Mouse (Mus musculus) midbrain, embryonic 16.5 days (tissue): Measurements from ENCODE around the gene Zfp207. TPM values are rescaled to one million over a fixed set of nuclear protein-coding genes. Genes with fewer than 3 reads are reported as not detected.
"Not testable (repeated sequence)": the region's sequence is repeated elsewhere in the genome, so short reads cannot be mapped to it uniquely, and the experiment has no call there.

Source experiments
- ATAC-seq: fragments of 200-750 bp; cut with Nextera tagmentation; 2 replicates; pipeline ENCODE4 v1.8.0; 2017; ENCODE audit warnings: moderate TSS enrichment
- H3K27ac ChIP-seq: fragments of 300-500 bp; sonication (generic); 2 replicates; pipeline ENCODE4 v1.5.1; 2014; ENCODE audit warnings: mild to moderate bottlenecking, low read length, mixed read lengths
- H3K27me3 ChIP-seq: fragments of 300-500 bp; sonication (generic); 2 replicates; pipeline ENCODE4 v1.6.1; 2014; ENCODE audit warnings: low read depth, low read length, mixed read lengths; ENCODE audit not compliant: control insufficient read depth, insufficient read depth
- H3K36me3 ChIP-seq: fragments of 300-500 bp; sonication (generic); 2 replicates; pipeline ENCODE4 v1.6.1; 2014; ENCODE audit warnings: mild to moderate bottlenecking, low read length, moderate library complexity, mixed read lengths; ENCODE audit not compliant: control insufficient read depth, insufficient read depth
- H3K4me1 ChIP-seq: fragments of 300-500 bp; sonication (generic); 2 replicates; pipeline ENCODE4 v1.6.1; 2014; ENCODE audit warnings: mild to moderate bottlenecking, low read length, mixed read lengths; ENCODE audit not compliant: control insufficient read depth, insufficient read depth
- H3K4me2 ChIP-seq: fragments of 300-500 bp; sonication (generic); 2 replicates; pipeline ENCODE4 v1.6.1; 2014; ENCODE audit warnings: mild to moderate bottlenecking, low read length, mixed read lengths
- H3K4me3 ChIP-seq: fragments of 300-500 bp; sonication (generic); 2 replicates; pipeline ENCODE4 v1.5.1; 2014; ENCODE audit warnings: low read depth, mild to moderate bottlenecking, low read length, moderate library complexity, mixed read lengths
- H3K9ac ChIP-seq: fragments of 300-500 bp; sonication (generic); 2 replicates; pipeline ENCODE4 v1.6.1; 2014; ENCODE audit warnings: low read depth, low read length, mixed read lengths
- H3K9me3 ChIP-seq: fragments of 300-500 bp; sonication (generic); replicated peaks from 2 replicates; pipeline ENCODE4 v1.6.1; 2014; ENCODE audit warnings: mild to moderate bottlenecking, low read length, mixed read lengths; ENCODE audit not compliant: control insufficient read depth, poor library complexity, severe bottlenecking
- WGBS: fragments of 180-500 bp; shearing (Covaris S2); extraction: QIAGEN DNeasy Blood & Tissue Kit; methylation state at CpG from one replicate; pipeline ENCODE4 v1.1.7; 2014; 5-methylcytosine and 5-hydroxymethylcytosine counted together
- polyA plus RNA-seq: library from polyadenylated mRNA; unstranded; fragments of >200 nt; fragmentation: Nextera tagmentation; extraction: Ambion mirVana; gene quantifications from 2 replicates; pipeline ENCODE4 v1.2.1, GENCODE M21; 2015

Zfp207 gene
- polyA plus RNA-seq, 1 experiment from 2014 or later = 190 TPM

DNA sequence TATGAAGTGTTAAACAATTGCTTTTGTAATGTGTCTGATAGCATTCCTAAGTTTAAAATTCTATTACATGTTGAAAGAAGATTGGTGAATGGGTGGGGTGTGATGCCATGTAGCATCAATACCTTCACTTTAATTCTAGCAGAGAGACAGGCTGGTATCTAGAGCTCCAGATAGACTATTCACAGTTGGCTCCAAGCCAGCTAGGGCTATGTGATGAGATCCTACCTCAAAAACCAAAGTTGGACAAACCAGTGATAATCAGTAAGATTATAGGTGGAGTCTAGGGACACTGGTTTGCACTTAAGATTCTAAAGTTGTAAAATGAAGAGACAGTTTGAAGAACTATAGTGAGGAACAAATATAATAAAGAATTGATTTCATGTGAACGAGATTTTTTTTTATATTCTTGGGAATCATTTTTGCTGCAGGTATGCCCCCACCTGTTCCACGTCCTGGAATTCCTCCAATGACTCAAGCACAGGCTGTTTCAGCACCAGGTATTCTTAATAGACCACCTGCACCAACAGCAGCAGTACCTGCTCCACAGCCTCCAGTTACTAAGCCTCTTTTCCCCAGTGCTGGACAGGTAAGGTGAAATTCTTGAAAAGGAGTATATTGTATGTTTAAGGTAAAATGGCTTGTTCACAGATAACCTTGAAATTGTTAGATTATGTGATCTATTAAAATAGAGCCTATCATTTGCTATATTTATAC, 8.5 kb downstream of the Zfp207 start:
- no peak overlapping the region for H3K27ac ChIP-seq
- H3K9ac ChIP-seq = no peak overlapping the region
- no peak overlapping the region for H3K4me2 ChIP-seq
- H3K4me1 ChIP-seq = peaks cover 8% of the 10 kb centered on the region
- WGBS = 94% methylated on average over 2 of the region's 2 CpGs
- peaks cover 27% of the 10 kb centered on the region for H3K36me3 ChIP-seq
- no peaks in the 10 kb centered on the region for H3K9me3 ChIP-seq
- no peak for ATAC-seq
- H3K4me3 ChIP-seq = no peak overlapping the region
- no peaks in the 10 kb centered on the region for H3K27me3 ChIP-seq

DNA sequence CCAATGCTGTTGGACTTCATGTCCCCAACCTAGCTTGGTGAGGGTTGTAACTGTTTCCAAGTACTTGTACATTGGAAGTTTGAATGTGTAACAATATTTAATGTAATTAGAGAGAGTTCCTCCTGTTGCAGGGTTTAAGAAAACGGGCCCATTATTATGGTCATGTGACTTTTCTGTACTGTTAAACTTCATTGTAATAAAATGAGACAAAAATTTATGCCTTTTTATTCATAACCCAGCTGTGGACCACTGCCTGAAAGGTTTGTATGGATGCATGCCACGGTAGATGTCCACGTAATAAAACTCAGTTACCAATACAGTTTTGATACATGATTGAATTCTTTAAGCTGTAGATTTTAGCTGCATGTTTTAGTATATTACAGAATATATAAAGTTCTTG, 12.9 kb downstream of the Zfp207 start:
- ATAC-seq = no peak
- Histone ChIP-seq H3K4me2 (no peak overlapping the region), H3K9me3 (no peaks in the 10 kb centered on the region), H3K36me3 (peaks cover 30% of the 10 kb centered on the region), H3K4me3 (no peak overlapping the region), H3K27me3 (no peaks in the 10 kb centered on the region), H3K4me1 (no peaks in the 10 kb centered on the region), H3K27ac (no peak overlapping the region), H3K9ac (no peak overlapping the region)
- WGBS = 98% methylated on average over 3 of the region's 3 CpGs

DNA sequence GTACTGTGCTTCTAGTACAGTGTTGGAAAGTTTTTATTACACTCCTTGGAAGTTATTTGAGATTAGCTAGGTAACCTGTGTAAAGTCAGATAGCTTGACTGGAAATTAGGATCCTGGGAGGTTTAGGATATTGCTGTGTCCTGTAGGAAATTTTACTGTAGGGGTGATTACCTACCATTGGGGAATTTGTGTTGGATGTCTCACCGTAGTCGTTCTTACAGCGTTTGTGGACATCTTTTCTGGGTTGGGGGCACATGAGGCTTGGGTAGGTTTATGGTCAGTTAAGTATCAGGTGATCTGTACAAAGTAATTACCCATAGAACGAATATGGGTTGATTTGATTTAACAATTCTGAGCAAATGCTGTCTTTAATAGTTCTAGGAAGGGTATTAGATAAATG, 13.5 kb downstream of the Zfp207 start:
- H3K27me3 ChIP-seq = no peaks in the 10 kb centered on the region
- H3K36me3 ChIP-seq = peaks cover 30% of the 10 kb centered on the region
- no peak overlapping the region for H3K9ac ChIP-seq
- no peak overlapping the region for H3K4me2 ChIP-seq
- no peak for ATAC-seq
- H3K27ac ChIP-seq = no peak overlapping the region
- H3K4me3 ChIP-seq = no peak overlapping the region
- H3K9me3 ChIP-seq = no peaks in the 10 kb centered on the region
- no peaks in the 10 kb centered on the region for H3K4me1 ChIP-seq
- WGBS = 94% methylated on average over 4 of the region's 4 CpGs

DNA sequence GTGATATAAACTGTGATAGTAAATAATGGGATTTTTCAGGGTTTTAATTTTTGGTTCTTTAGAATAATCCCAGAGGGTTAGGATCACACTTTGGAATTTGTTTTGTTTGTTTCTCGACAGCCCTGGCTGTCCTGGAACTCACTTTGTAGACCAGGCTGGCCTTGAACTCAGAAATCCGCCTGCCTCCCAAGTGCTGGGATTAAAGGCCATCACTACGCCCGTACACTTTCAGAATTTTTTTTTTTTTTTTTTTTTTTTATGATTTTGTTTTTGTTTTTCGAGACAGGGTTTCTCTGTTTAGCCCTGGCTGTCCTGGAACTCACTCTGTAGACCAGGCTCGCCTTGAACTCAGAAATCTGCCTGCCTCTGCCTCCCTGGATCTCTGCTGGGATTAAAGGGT, 24.8 kb downstream of the Zfp207 start:
- not testable (repeated sequence) for H3K27ac ChIP-seq, H3K9me3 ChIP-seq, H3K4me3 ChIP-seq, H3K9ac ChIP-seq, ATAC-seq, H3K4me1 ChIP-seq, H3K27me3 ChIP-seq, H3K4me2 ChIP-seq
- 97% methylated on average over 6 of the region's 6 CpGs for WGBS
- H3K36me3 ChIP-seq = peaks cover 26% of the 10 kb centered on the region

DNA sequence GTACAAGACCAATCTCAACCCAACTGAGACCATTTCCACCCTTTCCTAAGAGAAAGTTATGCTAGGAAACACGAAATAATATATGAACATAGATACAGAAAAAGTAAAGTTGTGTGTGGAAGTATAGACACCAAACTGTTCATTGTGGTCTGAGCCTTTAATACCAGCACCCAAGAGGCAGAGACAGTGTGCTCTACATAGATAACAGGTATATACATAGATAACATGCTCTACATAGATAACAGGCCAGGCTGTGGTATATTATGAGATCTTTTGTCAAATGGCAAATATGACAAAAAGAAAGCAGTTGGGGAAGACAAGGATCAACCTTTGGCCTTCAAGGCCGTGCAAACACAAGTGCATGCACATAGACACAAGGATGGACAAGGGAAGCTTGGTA, 27.3 kb downstream of the Zfp207 start:
- Histone ChIP-seq H3K4me2 (no peak overlapping the region), H3K27ac (no peak overlapping the region), H3K36me3 (peaks cover 23% of the 10 kb centered on the region), H3K4me3 (no peak overlapping the region), H3K4me1 (no peaks in the 10 kb centered on the region), H3K9ac (no peak overlapping the region), H3K9me3 (no peaks in the 10 kb centered on the region), H3K27me3 (no peaks in the 10 kb centered on the region)
- WGBS = 91% methylated on average over 2 of the region's 2 CpGs
- ATAC-seq = no peak

DNA sequence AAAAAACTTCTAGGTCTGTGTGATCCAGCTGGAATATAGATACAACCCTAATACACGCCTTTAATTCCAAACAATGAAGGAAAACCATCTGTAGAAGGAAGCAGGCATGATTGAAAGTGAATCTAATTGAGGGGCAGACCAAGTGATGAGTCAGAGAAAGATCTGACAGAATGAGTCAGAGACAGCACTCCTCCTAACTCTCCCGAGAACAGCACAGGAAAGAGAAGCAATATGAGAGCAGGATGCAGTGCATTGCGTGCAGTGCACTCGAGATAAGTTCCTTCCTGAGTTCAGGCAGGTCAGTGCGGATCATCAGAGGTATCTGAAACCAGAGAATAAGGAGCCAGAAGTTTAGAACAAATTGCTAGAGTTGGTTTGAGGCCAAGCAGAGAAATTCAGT, 34.0 kb downstream of the Zfp207 start:
- H3K36me3 ChIP-seq = peaks cover 14% of the 10 kb centered on the region
- no peak for ATAC-seq
- no peak overlapping the region for H3K9ac ChIP-seq
- H3K27me3 ChIP-seq = no peaks in the 10 kb centered on the region
- no peak overlapping the region for H3K4me2 ChIP-seq
- WGBS = 98% methylated on average over 5 of the region's 5 CpGs
- no peaks in the 10 kb centered on the region for H3K9me3 ChIP-seq
- no peak overlapping the region for H3K27ac ChIP-seq
- no peaks in the 10 kb centered on the region for H3K4me1 ChIP-seq
- H3K4me3 ChIP-seq = no peak overlapping the region

DNA sequence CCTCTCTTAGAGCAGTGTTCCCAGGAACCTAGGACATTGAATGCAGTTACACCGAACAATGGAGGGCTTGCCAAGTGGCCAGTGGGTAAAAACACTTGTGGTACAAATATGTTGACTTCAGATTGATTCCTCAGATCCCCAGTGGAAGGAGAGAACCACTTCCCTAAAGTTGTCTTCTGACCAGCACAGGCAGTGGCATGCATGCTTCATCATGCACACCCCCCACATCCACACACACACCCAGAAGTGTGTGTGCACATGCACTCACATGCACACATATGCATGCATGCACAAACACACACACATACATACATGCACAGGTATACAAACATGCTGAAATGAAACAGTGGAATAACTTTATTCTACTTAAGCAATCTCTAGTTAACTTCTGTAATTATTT, 36.7 kb downstream of the Zfp207 start:
- H3K36me3 ChIP-seq = peaks cover 12% of the 10 kb centered on the region
- no peaks in the 10 kb centered on the region for H3K4me1 ChIP-seq
- H3K27me3 ChIP-seq = no peaks in the 10 kb centered on the region
- ATAC-seq = no peak
- H3K4me3 ChIP-seq = no peak overlapping the region
- H3K9ac ChIP-seq = no peak overlapping the region
- no peak overlapping the region for H3K4me2 ChIP-seq
- 79% methylated on average over 1 of the region's 1 CpGs for WGBS
- no peaks in the 10 kb centered on the region for H3K9me3 ChIP-seq
- no peak overlapping the region for H3K27ac ChIP-seq

DNA sequence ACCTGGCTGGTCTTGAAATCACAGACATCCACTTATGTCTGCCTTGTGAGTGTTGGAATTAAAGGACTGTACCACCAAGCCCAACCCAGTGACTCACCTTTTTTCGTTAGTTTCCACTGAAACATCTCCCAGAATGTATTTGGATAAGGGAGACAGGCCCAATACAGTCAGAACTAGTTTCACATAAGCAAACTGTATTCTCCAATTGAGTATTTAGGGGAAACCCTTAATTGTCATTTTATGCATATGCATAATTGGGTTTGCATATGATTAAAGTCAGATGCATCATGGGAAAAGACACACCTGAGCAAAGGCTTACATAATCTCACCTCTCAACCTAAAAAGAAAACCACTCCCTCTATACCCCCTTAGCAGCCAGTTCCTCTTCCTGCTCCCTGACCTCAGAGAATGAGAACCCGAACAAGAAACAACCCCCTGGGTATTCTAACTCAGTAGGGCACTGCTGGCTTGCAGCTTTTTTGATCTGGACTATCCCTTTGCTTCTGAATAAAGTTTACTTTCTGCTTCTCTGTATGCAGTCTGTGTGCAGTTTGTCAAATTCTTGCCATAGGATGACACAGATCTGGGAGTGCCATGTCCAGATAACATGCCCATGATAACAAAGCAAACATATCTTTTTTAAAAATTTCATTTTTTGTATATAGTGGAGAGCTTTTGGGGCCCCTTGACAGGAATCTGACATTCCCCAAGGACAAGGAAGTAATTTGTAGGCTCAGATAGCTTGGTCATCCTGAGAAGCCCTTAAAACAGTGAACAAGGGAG, 37.3 kb downstream of the Zfp207 start:
- Histone ChIP-seq H3K36me3 (peaks cover 10% of the 10 kb centered on the region), H3K27ac (no peak overlapping the region), H3K9ac (no peak overlapping the region), H3K9me3 (no peaks in the 10 kb centered on the region), H3K4me1 (no peaks in the 10 kb centered on the region), H3K27me3 (no peaks in the 10 kb centered on the region), H3K4me2 (no peak overlapping the region), H3K4me3 (no peak overlapping the region)
- ATAC-seq = no peak
- WGBS = 67% methylated on average over 2 of the region's 2 CpGs

DNA sequence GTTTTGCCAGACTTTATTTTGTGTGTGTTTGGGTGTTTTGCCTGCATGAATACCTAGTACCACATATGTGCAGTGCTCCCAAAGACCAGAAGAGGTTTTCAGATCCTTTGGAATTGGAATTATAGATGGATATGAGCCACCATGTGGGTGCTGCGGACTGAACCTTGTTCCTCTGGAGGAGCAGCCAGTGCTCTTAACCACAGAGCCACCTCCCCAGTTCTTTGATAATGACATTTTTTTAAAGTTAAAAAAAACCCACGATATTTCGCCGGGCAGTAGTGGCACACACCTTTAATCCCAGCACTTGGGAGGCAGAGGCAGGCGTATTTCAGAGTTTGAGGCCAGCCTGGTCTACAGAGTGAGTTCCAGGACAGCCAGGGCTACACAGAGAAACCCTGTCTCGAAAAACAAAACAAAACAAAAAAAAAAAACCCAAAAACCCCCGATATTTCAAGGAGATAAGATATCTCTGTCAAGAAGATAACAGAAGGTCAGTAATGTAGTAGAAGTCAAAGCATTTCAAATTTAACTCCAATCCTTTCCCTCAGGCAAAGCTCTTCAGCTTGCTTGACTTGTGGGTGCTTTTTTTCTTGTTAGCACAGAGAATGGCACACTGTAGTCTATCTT, 38.5 kb downstream of the Zfp207 start:
- ATAC-seq = no peak
- no peak overlapping the region for H3K4me2 ChIP-seq
- 90% methylated on average over 7 of the region's 7 CpGs for WGBS
- no peak overlapping the region for H3K4me3 ChIP-seq
- peaks cover 7% of the 10 kb centered on the region for H3K36me3 ChIP-seq
- no peaks in the 10 kb centered on the region for H3K4me1 ChIP-seq
- no peaks in the 10 kb centered on the region for H3K27me3 ChIP-seq
- no peak overlapping the region for H3K9ac ChIP-seq
- no peaks in the 10 kb centered on the region for H3K9me3 ChIP-seq
- no peak overlapping the region for H3K27ac ChIP-seq
